Mouse (Mus musculus) retina, postnatal 1 day (tissue): ENCODE measurements around the gene Slc44a3.

Experiments used
- DNase-seq: peaks from one replicate; pipeline ENCODE4 v3.0.0-alpha.2; 2012

Slc44a3 gene

DNA sequence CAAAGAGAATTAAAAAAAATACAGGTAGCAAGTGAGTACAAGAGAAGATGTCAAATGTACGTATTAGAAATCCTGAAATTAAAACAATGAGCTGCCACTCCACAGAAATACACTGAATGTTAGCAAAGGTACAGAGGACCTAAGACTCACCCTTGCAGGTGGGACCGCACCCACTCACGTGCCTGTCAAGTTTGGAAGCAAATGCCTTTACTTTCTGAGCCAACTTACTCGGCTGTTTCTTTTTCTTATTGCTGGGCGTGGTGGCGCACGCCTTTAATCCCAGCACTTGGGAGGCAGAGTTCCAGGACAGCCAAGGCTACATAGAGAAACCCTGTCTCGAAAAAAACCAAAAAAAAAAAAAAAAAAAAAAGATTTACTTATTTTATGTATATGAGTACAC, 109.8 kb downstream of the Slc44a3 start:
- DNase-seq = no peak

DNA sequence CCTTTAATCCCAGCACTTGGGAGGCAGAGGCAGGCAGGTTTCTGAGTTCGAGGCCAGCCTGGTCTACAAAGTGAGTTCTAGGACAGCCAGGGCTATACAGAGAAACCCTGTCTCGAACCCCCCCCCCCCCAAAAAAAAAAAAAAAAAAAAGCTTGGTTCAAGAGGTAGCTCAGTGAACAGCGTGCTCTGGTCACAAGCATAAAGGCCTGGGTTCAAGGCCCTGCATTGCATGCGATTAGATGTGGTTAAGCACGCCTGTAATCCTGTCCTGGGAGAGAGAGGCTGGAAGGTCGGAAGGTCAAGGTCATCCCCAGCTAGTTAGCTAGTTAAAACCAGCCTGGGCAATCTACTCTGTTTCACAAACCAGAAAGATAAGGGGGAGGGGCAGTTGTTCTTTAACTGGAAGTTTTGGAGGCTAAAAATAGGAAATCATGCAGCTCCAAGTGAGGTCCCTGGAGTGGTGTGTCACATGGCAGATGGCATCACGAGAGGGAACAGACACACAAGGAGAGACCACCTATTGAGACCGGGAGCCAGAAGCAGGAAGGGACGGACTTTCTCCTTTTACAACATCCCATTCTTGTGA, 113.3 kb downstream of the Slc44a3 start:
- no peak for DNase-seq

DNA sequence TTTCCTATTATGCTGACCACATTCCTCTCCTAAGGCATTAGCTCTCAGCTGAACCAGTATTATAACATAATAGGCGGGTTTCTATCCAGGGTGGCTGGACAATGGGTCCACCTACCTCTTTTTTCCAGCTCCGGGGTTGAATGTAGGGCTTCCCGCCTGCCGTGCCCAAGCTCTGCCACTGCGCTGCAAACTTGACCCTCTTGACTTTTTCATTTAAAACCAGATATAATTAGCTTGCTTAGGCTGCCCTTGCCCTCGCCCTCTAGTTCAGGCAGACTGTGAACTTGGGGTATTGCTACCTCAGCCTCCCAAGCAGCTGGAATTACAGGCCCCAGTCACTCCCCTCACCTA, 114.0 kb downstream of the Slc44a3 start:
- DNase-seq = no peak

DNA sequence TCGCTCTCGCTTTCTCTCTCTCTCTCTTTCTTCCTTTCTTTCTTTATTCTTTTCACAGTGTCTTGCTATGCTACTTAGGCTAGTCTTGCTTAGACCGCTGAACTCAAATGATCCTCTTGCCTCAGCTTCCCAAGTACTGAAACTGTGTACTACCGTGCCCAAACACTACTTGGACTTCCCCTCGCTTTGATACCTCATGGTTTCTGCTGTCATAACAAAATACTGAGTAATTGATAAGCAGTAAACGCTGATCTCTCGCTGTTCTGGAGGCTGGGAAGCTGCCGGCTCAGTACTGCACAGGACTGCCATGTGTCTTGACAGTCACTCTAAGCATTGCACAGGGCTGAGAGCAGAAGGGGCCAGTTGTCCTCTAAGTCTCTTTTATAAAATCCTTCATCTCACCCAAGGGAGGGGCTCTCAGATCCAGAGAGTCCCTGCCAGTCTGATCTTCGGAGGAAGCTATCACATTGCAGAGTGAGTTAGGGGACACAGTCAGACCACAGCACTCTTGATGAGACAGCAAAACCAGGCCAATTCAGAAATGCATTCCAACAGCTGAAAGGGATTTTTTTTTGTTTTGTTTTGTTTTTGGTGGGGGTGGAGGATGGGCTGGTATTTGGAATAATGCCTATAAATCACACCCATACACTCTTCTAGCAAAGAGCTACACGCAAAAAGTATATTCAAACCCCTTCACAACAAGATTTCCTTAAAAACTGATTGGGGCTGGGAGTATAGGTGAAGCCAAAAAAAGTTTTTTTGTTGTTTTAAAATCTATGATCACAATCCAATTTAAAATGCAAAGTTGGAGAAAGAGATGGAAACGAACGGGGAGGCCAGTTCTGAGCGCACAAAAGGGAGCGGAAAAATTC, 114.6 kb downstream of the Slc44a3 start:
- no peak for DNase-seq

DNA sequence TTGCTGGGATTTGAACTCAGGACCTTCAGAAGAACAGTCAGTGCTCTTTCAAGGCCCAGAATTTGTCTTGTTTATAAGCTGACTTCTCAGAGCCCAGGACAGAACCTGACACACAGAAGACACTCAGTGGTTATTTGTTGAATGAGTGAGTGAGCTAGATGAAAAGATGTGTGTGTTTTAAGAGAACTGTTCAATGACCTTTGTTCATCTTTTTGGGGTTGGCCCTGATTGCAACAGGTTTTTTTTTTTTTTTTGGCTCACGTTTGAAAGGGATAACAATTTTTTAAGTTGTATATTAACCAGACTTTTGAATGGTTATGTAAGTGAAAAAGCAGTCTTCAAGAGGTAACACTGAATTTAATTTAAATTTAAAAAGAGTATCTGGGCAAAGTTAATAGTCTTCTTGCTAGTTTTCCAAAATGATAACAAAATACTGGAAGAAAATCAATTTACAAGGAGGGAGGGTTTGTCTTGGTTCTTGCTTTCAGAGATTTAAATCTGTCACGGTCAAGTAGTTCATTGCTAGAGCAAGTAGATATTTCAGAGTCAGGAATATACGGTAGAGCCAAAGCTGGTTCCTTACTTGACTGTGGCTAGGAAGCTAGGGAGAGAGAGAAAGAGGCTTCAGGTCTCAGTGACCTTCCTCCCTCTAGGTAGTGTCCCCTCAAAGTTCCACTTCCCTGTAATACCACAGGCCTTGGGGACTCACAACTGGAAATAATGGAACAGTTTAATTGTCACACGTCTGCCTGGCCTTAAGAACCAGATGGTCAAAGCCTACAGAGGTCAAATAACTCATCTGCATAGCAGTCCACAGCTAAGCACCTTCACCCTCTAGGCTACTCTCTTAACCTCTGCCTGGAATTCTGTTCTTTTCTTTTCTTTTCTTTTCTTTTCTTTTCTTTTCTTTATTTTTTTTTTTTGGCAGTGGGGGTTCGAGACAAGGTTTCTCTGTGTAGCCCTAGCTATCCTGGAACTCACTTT, 115.7 kb downstream of the Slc44a3 start:
- DNase-seq = no peak

DNA sequence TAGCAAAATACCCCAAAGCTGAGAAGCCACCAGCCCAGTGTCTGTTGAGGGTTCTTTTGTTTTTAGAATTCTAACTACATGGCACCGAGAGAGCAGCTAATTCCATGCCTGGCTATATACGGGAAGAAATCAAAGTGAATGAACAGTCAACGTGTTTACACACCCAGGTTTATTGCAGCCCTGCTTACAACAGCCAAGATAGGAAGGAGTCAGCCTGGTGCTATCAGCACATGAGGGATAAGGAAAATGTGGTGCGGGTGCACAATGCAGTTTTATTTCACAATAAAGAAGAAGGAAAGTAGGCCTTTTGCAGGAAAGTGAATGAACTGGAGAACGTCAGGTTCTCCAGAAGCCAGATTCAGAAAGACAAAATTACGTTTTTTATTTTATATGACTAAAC, 120.8 kb downstream of the Slc44a3 start:
- DNase-seq = no peak
